Mouse (Mus musculus) myocyte (in vitro differentiated cells): ENCODE measurements around the gene Isoc2b.

ENCODE experiments used
- E2F4 ChIP-seq: IDR thresholded peaks from one replicate; pipeline ENCODE4 v1.6.1; 2011; ENCODE audit warnings: mild to moderate bottlenecking, control low read depth, moderate library complexity; ENCODE audit not compliant: insufficient read depth
- MAX ChIP-seq: IDR thresholded peaks from one replicate; pipeline ENCODE4 v1.6.1; 2011; ENCODE audit warnings: low read depth, mild to moderate bottlenecking, control low read depth
- MYOD1 ChIP-seq, 3 experiments: IDR thresholded peaks; one replicate each; pipeline ENCODE4 v1.6.1; 2011; ENCODE audit warnings: control low read depth in 2 of 3, low read depth in 2 of 3, mild to moderate bottlenecking in 2 of 3, moderate library complexity in 1 of 3; ENCODE audit not compliant: insufficient read length in 2 of 3, control insufficient read depth in 1 of 3
- MYOG ChIP-seq, 3 experiments: IDR thresholded peaks; one replicate each; pipeline ENCODE4 v1.6.1; 2011; ENCODE audit warnings: control low read depth in 2 of 3, low read depth in 2 of 3, mild to moderate bottlenecking in 2 of 3; ENCODE audit not compliant: insufficient read length in 2 of 3, control insufficient read depth in 1 of 3, insufficient read depth in 1 of 3
- POLR2A ChIP-seq: IDR thresholded peaks from one replicate; pipeline ENCODE4 v1.6.1; 2011; ENCODE audit warnings: low read depth, mild to moderate bottlenecking, control low read depth, moderate library complexity; ENCODE audit not compliant: insufficient read length
- POLR2AphosphoS2 ChIP-seq: IDR thresholded peaks from one replicate; pipeline ENCODE4 v1.6.1; 2011; ENCODE audit warnings: low read depth, control low read depth; ENCODE audit not compliant: insufficient read length
- REST ChIP-seq: IDR thresholded peaks from one replicate; pipeline ENCODE4 v1.6.1; 2011; ENCODE audit warnings: mild to moderate bottlenecking, control low read depth, moderate library complexity; ENCODE audit not compliant: insufficient read depth, insufficient read length
- SRF ChIP-seq: IDR thresholded peaks from one replicate; pipeline ENCODE4 v1.6.1; 2011; ENCODE audit warnings: low read depth; ENCODE audit not compliant: control insufficient read depth, insufficient read length
- TCF12 ChIP-seq: IDR thresholded peaks from one replicate; pipeline ENCODE4 v1.6.1; 2011; ENCODE audit warnings: mild to moderate bottlenecking, control low read depth; ENCODE audit not compliant: poor library complexity, insufficient read depth, severe bottlenecking
- USF1 ChIP-seq: IDR thresholded peaks from one replicate; pipeline ENCODE4 v1.6.1; 2011; ENCODE audit warnings: low read depth, mild to moderate bottlenecking, control low read depth, moderate library complexity

DNA sequence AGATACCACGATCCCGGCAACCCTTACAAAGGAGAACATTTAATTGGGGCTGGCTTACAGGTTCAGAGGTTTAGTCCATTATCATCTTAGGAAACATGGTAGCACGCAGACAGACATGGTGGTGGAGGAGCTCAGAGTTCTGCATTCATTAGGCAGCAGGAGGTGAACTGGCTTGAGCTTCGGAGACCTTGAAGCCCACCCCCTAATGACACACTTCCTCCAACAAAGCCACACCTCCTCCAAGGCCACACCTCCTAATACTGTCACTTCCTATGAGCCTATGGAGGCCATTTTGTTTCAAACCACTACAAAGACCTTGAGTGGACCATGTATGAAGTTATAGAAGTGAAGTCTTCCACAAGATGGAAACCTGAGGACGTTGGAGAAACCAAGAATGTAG is 42.2 kb upstream of the Isoc2b start:
- no peak for TF ChIP-seq MYOD1 (IDR thresholded peaks at IDR 0.05; ENCODE audit: control insufficient read depth in 1 of 3, insufficient read length in 2 of 3, low read depth in 2 of 3)
- TF ChIP-seq POLR2AphosphoS2 = no peak
- TF ChIP-seq USF1 = no peak
- TF ChIP-seq TCF12 = no peak
- TF ChIP-seq POLR2A = no peak
- TF ChIP-seq MAX = no peak
- TF ChIP-seq REST = no peak
- TF ChIP-seq E2F4 = no peak
- TF ChIP-seq SRF = no peak
- TF ChIP-seq MYOG (IDR thresholded peaks at IDR 0.05; ENCODE audit: control insufficient read depth in 1 of 3, insufficient read depth in 1 of 3, insufficient read length in 2 of 3, low read depth in 2 of 3) = no peak
